Mouse (Mus musculus): ENCODE measurements around the gene 1700021F05Rik. TPM values are rescaled to one million over a fixed set of nuclear protein-coding genes. Genes with fewer than 3 reads are reported as not detected.
A peak's percentile ranks its signal among the peaks of the same experiment; 100 is the strongest.

1700021F05Rik gene
- total RNA-seq, 1 experiment from 2014 or later: 45.8 TPM

- ATAC-seq (replicated peaks in 1 of 2; ENCODE audit: insufficient read depth in 1 of 2, low FRiP score in 2 of 2, low TSS enrichment in 1 of 2, low read depth in 1 of 2, poor library complexity in 2 of 2, severe bottlenecking in 2 of 2): no peak
Measured at GRCm38 (mm10) chr10:43502599-43502998, 38.2 kb downstream of the 1700021F05Rik start.

- ATAC-seq (replicated peaks in 1 of 2; ENCODE audit: insufficient read depth in 1 of 2, low FRiP score in 2 of 2, low TSS enrichment in 1 of 2, low read depth in 1 of 2, poor library complexity in 2 of 2, severe bottlenecking in 2 of 2): no peak
Measured at GRCm38 (mm10) chr10:43490846-43491245, 49.9 kb downstream of the 1700021F05Rik start.

- ATAC-seq (replicated peaks in 1 of 2; ENCODE audit: insufficient read depth in 1 of 2, low FRiP score in 2 of 2, low TSS enrichment in 1 of 2, low read depth in 1 of 2, poor library complexity in 2 of 2, severe bottlenecking in 2 of 2): no peak
Measured at GRCm38 (mm10) chr10:43490034-43490433, 50.8 kb downstream of the 1700021F05Rik start.

- no peak for ATAC-seq (replicated peaks in 1 of 2; ENCODE audit: insufficient read depth in 1 of 2, low FRiP score in 2 of 2, low TSS enrichment in 1 of 2, low read depth in 1 of 2, poor library complexity in 2 of 2, severe bottlenecking in 2 of 2)
Measured at GRCm38 (mm10) chr10:43489550-43489949, 51.2 kb downstream of the 1700021F05Rik start.

GRCm38 (mm10) chr10:43489139-43489538, 51.7 kb downstream of the 1700021F05Rik start:
- ATAC-seq (replicated peaks in 1 of 2; ENCODE audit: insufficient read depth in 1 of 2, low FRiP score in 2 of 2, low TSS enrichment in 1 of 2, low read depth in 1 of 2, poor library complexity in 2 of 2, severe bottlenecking in 2 of 2): no peak

GRCm38 (mm10) chr10:43488258-43488657, 52.5 kb downstream of the 1700021F05Rik start:
- ATAC-seq (replicated peaks in 1 of 2; ENCODE audit: insufficient read depth in 1 of 2, low FRiP score in 2 of 2, low TSS enrichment in 1 of 2, low read depth in 1 of 2, poor library complexity in 2 of 2, severe bottlenecking in 2 of 2): no peak

- no peak for ATAC-seq (replicated peaks in 1 of 2; ENCODE audit: insufficient read depth in 1 of 2, low FRiP score in 2 of 2, low TSS enrichment in 1 of 2, low read depth in 1 of 2, poor library complexity in 2 of 2, severe bottlenecking in 2 of 2)
Measured at GRCm38 (mm10) chr10:43487441-43488010, 53.3 kb downstream of the 1700021F05Rik start.

- ATAC-seq (replicated peaks in 1 of 2; ENCODE audit: insufficient read depth in 1 of 2, low FRiP score in 2 of 2, low TSS enrichment in 1 of 2, low read depth in 1 of 2, poor library complexity in 2 of 2, severe bottlenecking in 2 of 2): peak in 1 of 2 experiments; percentile 26; a peak in 1 of 4 replicates
Measured at GRCm38 (mm10) chr10:43485751-43486268, 55.0 kb downstream of the 1700021F05Rik start.

GRCm38 (mm10) chr10:43483426-43483995, 57.3 kb downstream of the 1700021F05Rik start:
- ATAC-seq (replicated peaks in 1 of 2; ENCODE audit: insufficient read depth in 1 of 2, low FRiP score in 2 of 2, low TSS enrichment in 1 of 2, low read depth in 1 of 2, poor library complexity in 2 of 2, severe bottlenecking in 2 of 2): no peak

GRCm38 (mm10) chr10:43482021-43482420, 58.8 kb downstream of the 1700021F05Rik start:
- ATAC-seq (replicated peaks in 1 of 2; ENCODE audit: insufficient read depth in 1 of 2, low FRiP score in 2 of 2, low TSS enrichment in 1 of 2, low read depth in 1 of 2, poor library complexity in 2 of 2, severe bottlenecking in 2 of 2): no peak

GRCm38 (mm10) chr10:43481179-43481578, 59.6 kb downstream of the 1700021F05Rik start:
- no peak for ATAC-seq (replicated peaks in 1 of 2; ENCODE audit: insufficient read depth in 1 of 2, low FRiP score in 2 of 2, low TSS enrichment in 1 of 2, low read depth in 1 of 2, poor library complexity in 2 of 2, severe bottlenecking in 2 of 2)

GRCm38 (mm10) chr10:43480227-43480849, 60.5 kb downstream of the 1700021F05Rik start:
- ATAC-seq (replicated peaks in 1 of 2; ENCODE audit: insufficient read depth in 1 of 2, low FRiP score in 2 of 2, low TSS enrichment in 1 of 2, low read depth in 1 of 2, poor library complexity in 2 of 2, severe bottlenecking in 2 of 2): no peak

GRCm38 (mm10) chr10:43479436-43480157, 61.2 kb downstream of the 1700021F05Rik start:
- ATAC-seq (replicated peaks in 1 of 2; ENCODE audit: insufficient read depth in 1 of 2, low FRiP score in 2 of 2, low TSS enrichment in 1 of 2, low read depth in 1 of 2, poor library complexity in 2 of 2, severe bottlenecking in 2 of 2): peak; percentile 86 to 90

- ATAC-seq (replicated peaks in 1 of 2; ENCODE audit: insufficient read depth in 1 of 2, low FRiP score in 2 of 2, low TSS enrichment in 1 of 2, low read depth in 1 of 2, poor library complexity in 2 of 2, severe bottlenecking in 2 of 2): no peak
Measured at GRCm38 (mm10) chr10:43478751-43479435, 61.9 kb downstream of the 1700021F05Rik start, which contains the start of gene Bend3. Bend3 (plus strand) TSS chr10:43478831.

GRCm38 (mm10) chr10:43477865-43478681, 62.7 kb downstream of the 1700021F05Rik start:
- ATAC-seq (replicated peaks in 1 of 2; ENCODE audit: insufficient read depth in 1 of 2, low FRiP score in 2 of 2, low TSS enrichment in 1 of 2, low read depth in 1 of 2, poor library complexity in 2 of 2, severe bottlenecking in 2 of 2): 0 out of 4 replicates have a peak, but pooled peaks of 1 of the 2 experiments have one; percentile 42

- ATAC-seq (replicated peaks in 1 of 2; ENCODE audit: insufficient read depth in 1 of 2, low FRiP score in 2 of 2, low TSS enrichment in 1 of 2, low read depth in 1 of 2, poor library complexity in 2 of 2, severe bottlenecking in 2 of 2): no peak
Measured at GRCm38 (mm10) chr10:43477459-43477858, 63.3 kb downstream of the 1700021F05Rik start.

Measured in hematopoietic stem cell, adult 5-6 weeks (primary cell).